Mouse (Mus musculus): ENCODE measurements at regions not wholly inside any gene's neighbourhood (a gene's known extent, or its start where the extent isn't known, plus 50 kb on each side); places are given as distances from the start of the nearest gene placed in this dataset.

- no peak for TF ChIP-seq CTCF (conservative IDR thresholded peaks at IDR 0.05; ENCODE audit: low read length)
- no peak for TF ChIP-seq NANOG (IDR thresholded peaks at IDR 0.05; ENCODE audit: borderline replicate concordance, low read length)
Measured at GRCm38 (mm10) chr9:91134325-91134724, 227.9 kb upstream of the Zic4 start.

Data from E14TG2a.4 (cell line).